Mouse (Mus musculus): ENCODE results near the gene A2ml1. TPM values are rescaled to one million over a fixed set of nuclear protein-coding genes. Genes with fewer than 3 reads are reported as not detected.
A peak's percentile ranks its signal among the peaks of the same experiment; 100 is the strongest.
"Not testable (repeated sequence)": the region's sequence is repeated elsewhere in the genome, so short reads cannot be mapped to it uniquely, and the experiment has no call there.

The A2ml1 gene
- total RNA-seq (2021): not detected
- long read RNA-seq, experiment 1: 0 reads
- long read RNA-seq, experiment 2: 0 reads

GRCm38 (mm10) chr6:128581508-128581907 lies at the start of gene A2ml1:
Gene A2ml1 (minus strand): TSS chr6:128581608.
- DNase-seq (ENCODE audit: low spot score in 2 of 2): no peak

DNA sequence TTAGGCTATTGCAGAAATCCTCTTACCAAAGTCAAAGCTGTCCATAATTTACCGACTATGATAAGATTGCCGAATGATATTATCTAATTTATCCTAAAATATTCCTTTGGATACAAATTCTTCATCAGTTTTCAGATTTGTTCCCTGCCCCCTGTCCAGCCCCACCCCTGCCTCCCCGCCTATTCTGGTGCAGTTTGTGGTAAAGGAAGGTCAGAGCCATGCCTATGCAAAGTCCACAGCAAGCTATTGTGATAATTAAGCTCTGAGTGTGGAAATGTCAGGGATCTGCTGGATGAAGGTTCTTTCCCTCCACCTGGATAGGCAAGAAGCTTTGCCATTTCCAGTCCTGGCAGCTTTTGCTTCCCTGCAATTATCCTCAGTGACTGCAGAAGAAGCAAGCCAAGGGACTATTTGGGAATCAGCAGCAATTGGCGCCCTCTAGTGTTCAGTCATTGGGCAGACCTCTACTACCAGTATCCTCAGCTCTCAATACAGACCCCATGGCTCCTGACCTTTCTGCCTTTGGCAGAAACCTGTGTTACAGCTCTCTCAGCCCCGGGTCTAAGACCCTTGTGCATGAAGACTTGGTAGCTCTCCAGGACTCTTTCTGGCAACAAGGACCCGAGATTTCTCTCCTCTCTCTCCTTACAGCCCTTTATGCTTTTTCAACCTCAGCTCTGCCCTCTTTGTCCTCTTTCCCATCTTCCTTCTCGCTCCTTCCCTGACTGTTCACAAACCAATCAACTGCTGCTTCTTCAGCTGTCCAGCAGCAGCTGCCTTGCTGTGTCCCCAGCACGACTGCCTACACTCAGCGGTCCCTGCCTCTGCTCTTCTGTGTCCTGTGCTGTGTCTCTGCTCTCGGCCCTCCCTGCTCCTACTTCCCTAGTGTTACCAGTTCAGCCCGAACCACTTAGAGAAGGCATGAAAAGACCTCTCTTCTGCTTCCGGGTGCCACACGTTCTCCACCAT lies 48.6 kb upstream of the A2ml1 start:
- DNase-seq (ENCODE audit: low spot score in 2 of 2): peak in 1 of 2 experiments; percentile 21

- DNase-seq (ENCODE audit: low spot score in 2 of 2): not testable (repeated sequence)
Observed at GRCm38 (mm10) chr6:128625246-128625645, 43.8 kb upstream of the A2ml1 start.

GRCm38 (mm10) chr6:128624425-128624824 lies 43.0 kb upstream of the A2ml1 start:
- no peak for DNase-seq (ENCODE audit: low spot score in 2 of 2)

DNA sequence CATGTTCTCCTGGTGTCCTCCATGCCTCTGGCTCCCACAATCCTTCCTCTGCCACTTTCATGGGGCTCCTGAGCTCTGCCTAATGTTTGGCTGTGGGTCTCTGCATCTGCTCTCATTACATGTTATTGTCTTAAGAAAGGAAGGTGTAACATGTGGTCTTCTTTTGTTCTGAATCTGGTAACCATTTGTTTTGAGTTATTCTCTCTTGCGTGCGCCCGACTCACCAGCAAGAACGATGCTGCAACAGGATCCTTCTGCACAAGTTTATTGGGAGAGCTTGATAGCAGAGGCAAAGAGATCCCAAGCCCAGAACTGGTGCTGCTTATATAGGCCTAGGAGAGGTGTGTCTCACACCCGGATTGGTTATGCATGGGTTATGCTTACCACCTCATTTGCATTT lies 42.0 kb upstream of the A2ml1 start, which contains the start of gene Klrb1a:
Gene Klrb1a, minus strand, starts transcription at position 101 of the 400 bp plus-strand sequence.
- not testable (repeated sequence) for DNase-seq (ENCODE audit: low spot score in 2 of 2)

- no peak for DNase-seq (ENCODE audit: low spot score in 2 of 2)
Observed at GRCm38 (mm10) chr6:128622733-128623132, 41.3 kb upstream of the A2ml1 start.

DNA sequence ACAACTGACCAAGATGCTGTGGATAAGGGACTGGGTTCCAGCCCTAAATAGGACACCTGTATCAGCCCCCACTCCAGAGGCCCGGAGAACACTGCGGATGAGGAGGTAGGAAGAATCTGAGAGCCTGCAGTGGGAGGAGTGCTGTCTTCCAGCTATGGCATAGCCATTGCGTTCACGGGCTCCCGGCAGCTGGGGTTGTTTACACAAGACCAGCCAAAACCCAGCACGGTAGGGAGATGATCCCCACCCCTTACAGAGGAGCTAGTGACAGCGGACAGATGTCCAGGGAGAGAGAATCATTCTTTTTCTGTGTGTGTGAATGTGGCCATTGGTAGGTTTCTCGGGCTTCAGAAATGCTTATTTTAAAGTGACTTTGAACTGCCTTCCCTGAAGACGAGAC lies 24.9 kb upstream of the A2ml1 start:
- no peak for DNase-seq (ENCODE audit: low spot score in 2 of 2)

DNA sequence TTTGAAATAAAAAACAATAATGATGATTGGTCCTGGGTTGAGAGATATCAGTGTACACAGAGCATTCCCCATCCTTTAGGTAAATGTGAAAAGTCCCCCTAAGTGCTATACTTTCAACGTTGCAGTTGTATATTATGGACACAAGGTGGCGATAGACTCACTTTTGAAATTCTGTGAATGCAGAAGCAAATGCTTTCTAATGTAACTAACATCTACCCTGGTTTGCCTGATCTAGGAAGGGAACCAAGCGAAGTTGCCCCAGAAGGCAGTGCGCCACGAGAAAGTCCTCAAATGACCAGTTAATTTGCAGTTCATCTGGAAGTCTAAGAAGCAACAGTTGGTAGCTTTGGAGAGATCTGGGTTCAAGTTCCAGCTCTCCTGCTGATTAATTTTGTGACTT lies 23.1 kb upstream of the A2ml1 start:
- no peak for DNase-seq (ENCODE audit: low spot score in 2 of 2)

GRCm38 (mm10) chr6:128602463-128603201 lies 21.2 kb upstream of the A2ml1 start:
- DNase-seq (ENCODE audit: low spot score in 2 of 2): no peak

- DNase-seq (ENCODE audit: low spot score in 2 of 2): no peak
Observed at GRCm38 (mm10) chr6:128602026-128602425, 20.6 kb upstream of the A2ml1 start.

DNA sequence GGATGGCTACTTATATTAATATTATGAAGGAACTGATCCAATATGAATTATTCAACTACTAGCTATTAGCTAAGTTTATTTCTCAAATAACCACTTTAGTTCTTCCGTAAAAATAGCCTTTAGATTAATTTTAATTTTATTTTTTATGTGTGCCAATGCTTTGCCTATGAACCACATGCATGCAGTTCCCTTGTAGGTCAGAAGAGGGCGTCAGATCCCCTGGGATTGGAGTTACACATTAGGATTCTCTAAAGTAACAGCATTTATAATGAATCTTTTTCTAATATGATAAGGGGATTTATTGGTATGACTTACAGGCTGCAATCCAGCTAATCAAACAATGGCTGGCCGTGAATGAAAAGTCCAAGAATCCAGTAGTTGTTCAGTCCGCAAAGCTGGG lies 18.1 kb upstream of the A2ml1 start:
- DNase-seq (ENCODE audit: low spot score in 2 of 2): no peak

GRCm38 (mm10) chr6:128598256-128599047 lies 17.0 kb upstream of the A2ml1 start:
- DNase-seq (ENCODE audit: low spot score in 2 of 2): no peak

DNA sequence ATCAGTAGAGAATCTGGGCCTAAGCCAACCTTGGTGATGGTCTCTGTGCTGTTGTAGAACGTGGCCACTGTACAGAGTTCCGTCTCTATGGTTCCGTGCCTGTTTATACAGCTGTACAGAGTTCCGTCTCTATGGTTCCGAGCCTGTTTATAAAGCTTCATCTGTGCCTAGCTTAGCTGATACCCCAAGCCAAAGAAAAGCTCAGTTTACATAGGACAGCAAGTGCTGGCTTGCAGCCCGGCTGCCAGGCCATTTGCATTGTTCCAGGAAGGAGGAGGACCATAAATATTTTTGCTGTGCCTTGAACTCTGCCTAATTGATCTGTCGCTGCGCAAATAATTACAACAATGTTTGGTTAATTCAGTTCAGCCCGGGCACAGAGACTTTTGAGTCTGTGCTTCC lies 15.7 kb upstream of the A2ml1 start:
- peak in 1 of 2 experiments; percentile 51 for DNase-seq (ENCODE audit: low spot score in 2 of 2)

- DNase-seq (ENCODE audit: low spot score in 2 of 2): no peak
Observed at GRCm38 (mm10) chr6:128594651-128595050, 13.2 kb upstream of the A2ml1 start.

DNA sequence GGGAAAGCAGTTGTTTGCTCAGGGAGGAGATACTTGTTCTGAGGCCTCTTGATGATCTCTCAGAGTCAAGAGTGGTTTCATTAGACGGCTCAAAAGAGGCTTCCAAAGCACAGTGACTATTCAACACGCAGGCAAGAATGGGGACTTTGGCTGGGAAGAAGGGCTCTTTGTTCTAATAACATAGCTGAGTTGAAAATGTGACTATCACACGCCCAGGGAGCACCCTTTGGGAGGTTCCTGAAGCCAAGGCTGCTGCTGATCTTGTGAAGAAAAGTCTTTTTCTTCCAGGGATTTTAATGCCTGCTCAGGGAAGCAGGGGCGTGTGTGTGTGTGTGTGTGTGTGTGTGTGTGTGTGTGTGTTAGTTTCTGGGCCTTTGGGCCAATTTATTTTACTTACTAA lies 8.0 kb upstream of the A2ml1 start:
- no peak for DNase-seq (ENCODE audit: low spot score in 2 of 2)

GRCm38 (mm10) chr6:128587619-128588018 lies 6.2 kb upstream of the A2ml1 start:
- no peak for DNase-seq (ENCODE audit: low spot score in 2 of 2)

DNA sequence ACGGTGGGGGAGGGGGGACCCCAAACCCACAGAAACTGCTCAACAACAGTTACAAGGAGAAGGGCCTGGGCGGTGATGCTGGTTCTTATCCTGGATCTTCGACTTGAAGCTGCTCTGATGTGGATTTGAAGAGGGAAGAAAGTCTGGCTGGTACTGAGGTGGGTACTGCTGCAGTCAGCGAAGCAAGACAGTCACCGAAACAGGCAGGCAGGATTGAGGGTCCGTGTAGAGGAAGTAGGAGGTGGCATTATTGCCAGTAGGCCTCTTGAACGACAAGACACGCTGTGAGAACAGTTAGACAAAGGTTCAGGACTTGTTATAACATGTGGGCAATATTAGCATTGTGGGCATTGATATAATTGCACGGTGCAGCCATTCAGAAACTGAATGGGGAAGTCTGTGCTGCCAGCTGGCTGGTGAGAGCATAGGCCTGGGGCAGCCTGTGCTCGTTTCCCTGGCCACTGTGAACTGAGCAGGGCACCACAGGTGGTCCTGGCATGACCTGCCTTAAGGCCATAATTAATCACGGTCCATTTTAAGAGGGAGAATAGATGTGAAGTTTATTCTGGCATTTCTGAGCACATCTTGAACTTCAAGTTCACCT lies 4.3 kb upstream of the A2ml1 start:
- DNase-seq (ENCODE audit: low spot score in 2 of 2): no peak

GRCm38 (mm10) chr6:128584070-128584660 lies 2.8 kb upstream of the A2ml1 start:
- DNase-seq (ENCODE audit: low spot score in 2 of 2): peak in 1 of 2 experiments; percentile 16

DNA sequence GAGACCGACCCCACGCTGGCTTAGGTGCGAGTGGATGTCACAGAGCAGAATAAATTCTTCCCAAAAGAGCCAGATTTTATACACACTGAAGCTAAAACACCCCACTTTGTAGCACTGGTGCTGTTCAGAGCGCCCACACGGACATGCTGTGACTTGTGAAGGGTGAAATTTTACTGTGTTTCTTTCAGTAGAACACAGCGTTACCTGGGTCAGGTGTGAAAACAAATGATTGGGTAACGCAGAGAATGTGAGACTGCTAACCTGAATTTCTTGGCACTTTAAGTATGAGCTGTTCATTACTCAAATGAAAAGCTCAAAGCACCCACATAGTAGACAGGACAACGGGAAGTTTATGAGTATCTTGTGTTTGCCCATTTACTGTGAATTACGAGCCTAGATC lies 4.1 kb downstream of the A2ml1 start:
- DNase-seq (ENCODE audit: low spot score in 2 of 2): no peak

- no peak for DNase-seq (ENCODE audit: low spot score in 2 of 2)
Observed at GRCm38 (mm10) chr6:128566589-128566988, 14.8 kb downstream of the A2ml1 start.
